Mouse (Mus musculus) liver, embryonic 12.5 days (tissue): ENCODE measurements around the gene Pxdc1. TPM values are rescaled to one million over a fixed set of nuclear protein-coding genes. Genes with fewer than 3 reads are reported as not detected.
A peak's percentile ranks its signal among the peaks of the same experiment; 100 is the strongest.

Experiments
- ATAC-seq: fragments of 200-750 bp; cut with Nextera tagmentation; 2 replicates; pipeline ENCODE4 v1.8.0; 2017; ENCODE audit warnings: moderate number of reproducible peaks, mild to moderate bottlenecking, moderate library complexity
- H3K27ac ChIP-seq: fragments of 300-500 bp; sonication (generic); 2 replicates; pipeline ENCODE4 v1.5.1; 2016; ENCODE audit warnings: mild to moderate bottlenecking
- H3K27me3 ChIP-seq: fragments of 300-500 bp; sonication (generic); replicated peaks from 2 replicates; pipeline ENCODE4 v1.6.1; 2016; ENCODE audit warnings: mild to moderate bottlenecking, moderate library complexity
- H3K36me3 ChIP-seq: fragments of 300-500 bp; sonication (generic); 2 replicates; pipeline ENCODE4 v1.6.1; 2016; ENCODE audit warnings: mild to moderate bottlenecking, moderate library complexity
- H3K4me1 ChIP-seq: fragments of 300-500 bp; sonication (generic); 2 replicates; pipeline ENCODE4 v1.6.1; 2016
- H3K4me2 ChIP-seq: fragments of 300-500 bp; sonication (generic); 2 replicates; pipeline ENCODE4 v1.6.1; 2016; ENCODE audit warnings: mild to moderate bottlenecking, moderate library complexity
- H3K4me3 ChIP-seq: fragments of 300-500 bp; sonication (generic); 2 replicates; pipeline ENCODE4 v1.5.1; 2016; ENCODE audit warnings: mild to moderate bottlenecking, moderate library complexity
- H3K9ac ChIP-seq: fragments of 300-500 bp; sonication (generic); 2 replicates; pipeline ENCODE4 v1.6.1; 2016; ENCODE audit warnings: mild to moderate bottlenecking, moderate library complexity
- H3K9me3 ChIP-seq: fragments of 300-500 bp; sonication (generic); replicated peaks from 2 replicates; pipeline ENCODE4 v1.6.1; 2016; ENCODE audit warnings: mild to moderate bottlenecking, moderate library complexity
- WGBS: fragments of 180-500 bp; shearing (Covaris S2); methylation state at CpG from one replicate; pipeline ENCODE4 v1.1.7; 2016; ENCODE audit not compliant: insufficient replicate concordance; 5-methylcytosine and 5-hydroxymethylcytosine counted together
- polyA plus RNA-seq: library from polyadenylated mRNA; unstranded; fragments of >200 nt; fragmentation: Nextera tagmentation; extraction: Ambion mirVana; gene quantifications from 2 replicates; pipeline ENCODE4 v1.2.1, GENCODE M21; 2016

Gene Pxdc1
- polyA plus RNA-seq, 1 experiment from 2014 or later = 10.6 TPM

DNA sequence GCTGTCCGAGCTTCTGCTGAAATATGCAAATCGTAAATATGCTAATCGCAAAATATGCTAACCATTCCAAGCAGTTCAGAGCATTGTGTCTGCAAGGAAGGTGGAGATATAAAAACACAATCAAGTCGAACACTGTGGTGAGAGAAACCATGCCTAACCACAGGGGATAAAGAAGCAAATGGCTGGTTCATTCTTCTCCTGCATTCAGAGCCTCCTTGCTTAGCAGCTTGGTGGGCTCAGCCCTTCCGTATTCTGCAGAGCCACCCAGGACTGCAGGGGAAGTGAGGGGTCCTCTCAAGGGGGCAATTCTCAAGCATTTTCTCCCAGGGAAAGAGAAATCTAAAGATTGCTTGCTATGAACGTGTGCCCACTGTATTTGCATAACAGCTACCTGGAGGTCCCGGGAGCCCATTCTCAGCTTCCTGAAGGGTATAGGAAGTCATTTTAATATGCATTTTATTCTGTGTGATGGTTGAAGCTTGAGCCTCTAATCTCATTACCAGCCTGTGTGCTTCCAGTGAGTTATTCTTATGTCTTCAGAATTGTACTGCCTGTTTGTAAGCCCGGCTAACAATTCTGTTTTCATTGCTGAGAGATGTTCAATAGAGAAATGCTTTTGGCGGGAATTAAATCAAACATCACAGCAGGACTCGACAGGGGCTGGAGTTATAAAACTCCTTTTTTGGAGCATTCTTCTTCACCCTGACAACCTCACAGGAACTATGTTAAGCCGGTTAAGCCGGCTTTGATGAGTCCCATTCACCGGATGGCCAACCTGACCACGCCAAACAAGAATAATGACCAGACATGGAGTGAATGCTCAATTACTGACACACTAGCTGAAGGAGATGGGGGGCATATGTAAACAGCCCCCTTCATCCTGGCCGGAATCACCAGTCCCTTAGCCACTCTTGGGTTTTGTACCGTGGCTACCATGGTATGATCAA, 16.9 kb upstream of the Pxdc1 start:
- Histone ChIP-seq H3K9me3 (no peaks in the 10 kb centered on the region), H3K36me3 (no peaks in the 10 kb centered on the region), H3K4me3 (no peak overlapping the region), H3K27me3 (no peaks in the 10 kb centered on the region), H3K9ac (no peak overlapping the region), H3K4me2 (no peak overlapping the region), H3K27ac (no peak overlapping the region), H3K4me1 (no peaks in the 10 kb centered on the region)
- WGBS = 59% methylated on average over 16 of the region's 16 CpGs
- no peak for ATAC-seq

DNA sequence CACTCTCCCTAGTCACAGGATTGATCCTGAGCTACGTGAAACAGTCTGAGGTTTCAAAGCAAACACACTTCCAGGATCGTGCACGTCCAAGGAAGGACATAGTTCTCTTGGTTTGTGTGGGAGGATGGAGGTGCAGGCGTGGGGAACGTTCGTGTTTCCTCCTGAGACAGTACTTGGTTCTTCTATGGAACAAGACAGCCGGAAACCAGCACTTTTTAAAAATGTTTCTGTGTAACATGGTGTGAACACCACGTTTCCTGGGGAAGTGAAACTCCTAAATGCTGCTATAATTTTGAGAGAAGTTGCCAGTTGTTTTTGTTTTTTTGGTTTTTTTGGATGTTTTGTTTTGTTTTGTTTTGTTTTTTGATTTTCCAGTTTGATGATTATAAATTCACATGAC, 13.9 kb upstream of the Pxdc1 start:
- H3K4me3 ChIP-seq = no peak overlapping the region
- H3K9me3 ChIP-seq = no peaks in the 10 kb centered on the region
- H3K27ac ChIP-seq = no peak overlapping the region
- no peak overlapping the region for H3K4me2 ChIP-seq
- H3K36me3 ChIP-seq = no peaks in the 10 kb centered on the region
- ATAC-seq = no peak
- 55% methylated on average over 8 of the region's 8 CpGs for WGBS
- H3K27me3 ChIP-seq = no peaks in the 10 kb centered on the region
- H3K4me1 ChIP-seq = no peaks in the 10 kb centered on the region
- no peak overlapping the region for H3K9ac ChIP-seq

DNA sequence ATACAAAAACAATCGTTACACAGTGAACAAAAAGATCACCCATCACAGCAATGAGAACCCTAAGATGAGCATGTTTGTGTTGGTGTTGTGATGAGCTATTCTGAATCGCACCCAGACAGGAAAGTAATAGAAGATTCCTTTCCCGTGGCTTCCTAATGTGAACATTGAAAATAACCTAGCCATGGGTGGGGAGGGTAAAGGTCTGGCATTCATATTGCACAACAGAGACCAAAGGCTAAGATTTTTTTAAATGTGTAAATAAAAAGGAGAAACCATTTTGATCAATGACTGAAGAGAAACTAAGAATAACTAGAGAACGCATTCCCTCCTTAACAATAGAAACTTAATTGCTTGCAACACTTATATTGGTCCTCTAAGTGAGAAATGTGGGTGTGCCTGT, 11.8 kb upstream of the Pxdc1 start:
- no peak overlapping the region for H3K4me2 ChIP-seq
- no peaks in the 10 kb centered on the region for H3K27me3 ChIP-seq
- WGBS = 60% methylated on average over 4 of the region's 4 CpGs
- H3K9me3 ChIP-seq = no peaks in the 10 kb centered on the region
- H3K27ac ChIP-seq = no peak overlapping the region
- no peaks in the 10 kb centered on the region for H3K4me1 ChIP-seq
- no peak for ATAC-seq
- H3K4me3 ChIP-seq = no peak overlapping the region
- no peak overlapping the region for H3K9ac ChIP-seq
- H3K36me3 ChIP-seq = no peaks in the 10 kb centered on the region

DNA sequence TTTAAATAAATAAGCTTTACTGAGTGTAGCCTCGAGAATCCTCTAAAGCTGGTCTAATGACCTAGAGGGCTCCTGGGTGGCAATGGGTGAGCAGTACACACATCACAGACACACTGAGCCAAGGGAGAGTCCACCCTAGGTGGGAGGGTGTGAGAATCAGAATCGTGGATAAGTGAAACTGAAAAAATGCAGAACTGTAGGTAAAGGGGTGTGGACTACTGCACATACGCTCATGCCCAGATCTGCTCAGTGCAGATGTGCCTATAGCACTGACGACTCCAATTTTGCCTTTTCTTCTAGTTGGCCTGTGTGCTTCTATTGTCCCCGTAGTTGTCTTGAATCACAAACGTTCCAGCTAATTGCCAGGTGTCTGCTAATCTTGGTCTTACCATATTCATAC, 10.5 kb upstream of the Pxdc1 start:
- no peak for ATAC-seq
- no peaks in the 10 kb centered on the region for H3K36me3 ChIP-seq
- H3K27me3 ChIP-seq = no peaks in the 10 kb centered on the region
- H3K4me2 ChIP-seq = no peak overlapping the region
- no peak overlapping the region for H3K27ac ChIP-seq
- H3K4me1 ChIP-seq = no peaks in the 10 kb centered on the region
- no peak overlapping the region for H3K4me3 ChIP-seq
- no peaks in the 10 kb centered on the region for H3K9me3 ChIP-seq
- H3K9ac ChIP-seq = no peak overlapping the region
- 64% methylated on average over 6 of the region's 6 CpGs for WGBS

DNA sequence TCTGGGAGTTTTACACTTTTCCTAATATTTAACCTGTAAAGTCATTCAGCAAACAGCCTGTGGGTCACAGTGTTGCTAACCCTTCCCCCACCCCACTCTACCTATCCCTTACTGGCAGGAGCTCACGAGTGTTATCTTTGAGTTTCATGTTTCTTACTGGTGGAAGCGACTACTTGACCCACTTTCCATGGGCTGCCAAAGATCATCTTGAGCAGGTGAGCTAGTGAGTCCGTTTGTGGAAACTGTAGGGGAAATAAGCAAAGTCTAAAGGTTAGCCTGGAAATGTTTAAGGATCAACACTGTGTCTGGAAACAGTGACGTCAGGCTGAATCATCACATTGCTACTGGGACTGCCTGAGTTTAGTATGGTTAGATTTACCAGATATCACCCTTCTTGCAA, 6.2 kb upstream of the Pxdc1 start:
- Histone ChIP-seq H3K36me3 (no peaks in the 10 kb centered on the region), H3K27me3 (peaks cover 17% of the 10 kb centered on the region), H3K4me3 (no peak overlapping the region), H3K9ac (no peak overlapping the region), H3K4me1 (no peaks in the 10 kb centered on the region), H3K4me2 (no peak overlapping the region), H3K9me3 (no peaks in the 10 kb centered on the region), H3K27ac (0 out of 2 replicates have a peak overlapping the region, but pooled peaks have one; percentile 25)
- WGBS = 29% methylated on average over 4 of the region's 4 CpGs
- ATAC-seq = no peak

DNA sequence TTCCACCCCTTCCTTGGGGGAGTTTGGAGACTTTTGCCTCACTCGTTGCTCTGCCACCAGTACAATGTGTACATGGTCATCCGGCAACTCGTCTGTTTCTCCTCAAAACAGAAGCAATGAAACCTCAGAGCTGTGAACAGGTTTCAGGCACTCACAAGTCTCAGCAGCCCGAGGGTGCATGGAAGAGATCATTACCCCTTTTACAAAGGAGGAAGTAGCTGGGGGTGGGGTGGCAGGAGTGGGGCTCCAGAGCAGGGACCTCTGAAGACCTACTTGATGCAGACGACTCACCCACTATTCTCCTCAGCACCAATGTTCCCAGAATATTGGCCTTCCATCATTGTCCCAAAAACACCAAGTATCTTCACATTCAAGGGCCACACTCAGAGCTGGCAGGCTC, 3.1 kb upstream of the Pxdc1 start:
- Histone ChIP-seq H3K9me3 (no peaks in the 10 kb centered on the region), H3K4me1 (peaks cover 7% of the 10 kb centered on the region; the same call in 1 of the 2 replicates), H3K4me2 (no peak overlapping the region), H3K9ac (no peak overlapping the region), H3K27me3 (peaks cover 48% of the 10 kb centered on the region), H3K36me3 (no peaks in the 10 kb centered on the region), H3K27ac (no peak overlapping the region), H3K4me3 (no peak overlapping the region)
- no peak for ATAC-seq
- WGBS = 52% methylated on average over 5 of the region's 5 CpGs

DNA sequence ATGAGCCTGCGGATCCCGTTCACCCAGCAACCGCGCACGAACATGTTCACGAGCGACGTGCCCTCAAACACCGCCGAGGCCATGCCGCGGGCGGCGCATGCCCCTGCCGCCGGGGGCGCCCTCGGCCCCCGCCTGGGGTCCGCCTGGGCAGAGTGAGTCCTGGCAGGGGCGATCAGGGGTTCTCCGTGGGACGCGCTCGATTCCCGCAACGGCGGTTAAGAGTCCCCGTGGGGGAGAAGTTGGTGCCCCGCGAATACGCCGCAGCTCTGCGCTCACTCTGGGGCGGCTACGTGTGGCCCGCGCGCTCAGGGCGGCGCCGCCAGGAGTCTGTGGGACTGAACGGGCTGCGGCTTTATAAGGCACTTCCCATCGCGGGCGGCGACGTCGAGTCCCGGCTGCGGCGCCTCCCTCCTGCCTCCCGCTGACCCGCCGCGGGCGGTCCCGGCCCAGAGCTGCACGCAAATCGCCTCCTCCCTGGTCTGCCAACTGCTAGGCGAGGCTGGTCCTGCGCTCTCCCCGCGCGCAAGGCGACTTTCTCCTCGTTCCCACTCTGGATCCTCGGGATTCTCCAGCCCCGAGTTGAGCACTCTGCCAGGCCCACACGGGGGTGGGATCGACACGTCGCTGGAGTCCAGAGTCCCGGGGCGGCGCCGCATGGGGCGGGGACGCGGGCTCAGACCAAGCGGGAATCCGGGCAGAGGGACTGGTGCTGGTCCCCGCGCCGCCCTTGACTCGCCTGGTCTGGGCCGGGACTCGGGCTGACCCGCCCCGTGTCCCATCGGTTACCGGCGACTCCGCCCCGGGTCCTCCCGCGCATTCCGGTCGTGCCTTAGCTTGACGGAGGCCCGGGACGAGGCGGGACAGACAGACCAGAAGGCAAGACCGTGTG, 689 bp downstream of the Pxdc1 start:
- Histone ChIP-seq H3K27me3 (peaks cover 82% of the 10 kb centered on the region), H3K36me3 (no peaks in the 10 kb centered on the region)

DNA sequence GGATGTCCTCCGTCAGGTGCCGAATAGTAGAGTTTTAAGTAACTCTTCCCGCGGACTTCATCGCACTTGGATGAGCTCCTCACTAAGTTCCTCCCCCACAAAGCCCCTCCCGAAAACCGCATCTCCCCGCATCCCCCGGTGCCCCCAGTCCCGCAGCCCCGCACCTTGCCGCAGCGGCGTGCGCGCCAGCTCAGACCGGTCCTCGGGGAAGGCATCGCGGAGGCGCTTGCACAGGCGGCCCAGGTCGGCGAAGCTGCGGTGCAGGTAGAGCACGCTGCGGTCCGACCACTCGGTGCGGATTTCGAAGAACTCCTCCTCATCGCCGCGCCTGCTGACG, 1.3 kb downstream of the Pxdc1 start:
- peaks cover 82% of the 10 kb centered on the region for H3K27me3 ChIP-seq
- H3K27ac ChIP-seq = peak overlapping the region; percentile 81; the same call in 1 of the 2 replicates
- 0 out of 2 replicates have a peak, but pooled peaks have one; percentile 10 for ATAC-seq
- peak overlapping the region; percentile 60 for H3K9ac ChIP-seq
- peaks cover 18% of the 10 kb centered on the region for H3K4me1 ChIP-seq
- H3K36me3 ChIP-seq = no peaks in the 10 kb centered on the region
- H3K9me3 ChIP-seq = no peaks in the 10 kb centered on the region
- peak overlapping the region; percentile 59 for H3K4me3 ChIP-seq
- WGBS = 2% methylated on average over 35 of the region's 35 CpGs
- H3K4me2 ChIP-seq = peak overlapping the region; percentile 66

More for the DNA sequence above, 689 bp downstream of the Pxdc1 start:
- Histone ChIP-seq H3K9me3 (no peaks in the 10 kb centered on the region), H3K4me3 (peak overlapping the region; percentile 59), H3K4me1 (peaks cover 16% of the 10 kb centered on the region; the same call in 1 of the 2 replicates), H3K9ac (peak overlapping the region; percentile 60), H3K27ac (peak overlapping the region; percentile 81), H3K4me2 (peak overlapping the region; percentile 66)
- WGBS = under 1% methylated on average over 105 of the region's 105 CpGs
- peak; percentile 75 for ATAC-seq

DNA sequence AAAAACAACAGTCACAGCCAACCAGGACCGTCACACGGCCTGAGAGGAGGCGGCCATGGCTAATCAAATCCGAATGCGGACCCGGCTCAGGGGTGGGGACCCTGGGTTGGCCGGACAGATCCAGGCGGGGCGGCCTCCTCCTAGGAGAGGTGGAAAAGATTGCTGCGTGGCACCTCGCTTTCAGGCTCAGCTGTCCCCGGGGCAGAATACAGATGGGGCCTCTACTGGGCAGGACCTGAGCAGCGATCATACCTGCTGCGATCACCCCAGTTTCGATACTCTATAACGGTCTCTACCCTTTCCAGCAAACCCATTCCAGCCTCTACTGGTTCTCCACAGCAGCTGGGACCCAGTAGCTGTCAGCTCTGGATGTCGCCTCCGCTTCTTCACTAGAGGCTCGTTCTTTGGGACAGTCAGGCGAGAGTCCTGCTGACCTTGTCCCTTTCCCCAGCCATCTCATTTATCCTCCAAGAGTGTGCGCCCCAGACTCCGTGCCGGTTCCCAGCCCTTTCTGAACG, 1.8 kb downstream of the Pxdc1 start:
- H3K27ac ChIP-seq = no peak overlapping the region

DNA sequence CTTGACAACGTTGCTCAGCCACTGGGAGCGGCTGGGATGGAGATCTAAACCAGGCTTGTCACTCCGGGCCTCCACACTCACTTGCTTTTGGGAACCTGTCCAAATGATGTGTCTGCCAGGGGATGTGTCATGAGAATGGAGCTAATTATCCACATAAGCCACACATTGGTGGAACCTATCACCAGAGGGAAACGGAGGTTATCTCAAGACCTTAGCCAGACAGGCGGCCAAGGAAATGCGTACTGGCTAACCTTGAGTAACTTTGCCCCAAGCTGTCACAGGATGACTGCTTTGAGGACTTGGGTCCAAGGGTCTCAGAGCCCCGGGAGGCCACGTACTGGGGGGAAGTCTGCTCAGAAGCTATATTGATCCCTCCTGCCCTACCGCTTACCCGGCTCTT, 2.3 kb downstream of the Pxdc1 start:
- Histone ChIP-seq H3K9ac (peak overlapping the region; percentile 60; the same call in 1 of the 2 replicates), H3K4me2 (peak overlapping the region; percentile 66), H3K9me3 (no peaks in the 10 kb centered on the region), H3K4me1 (peaks cover 18% of the 10 kb centered on the region), H3K27me3 (peaks cover 76% of the 10 kb centered on the region), H3K4me3 (peak overlapping the region; percentile 59), H3K36me3 (no peaks in the 10 kb centered on the region), H3K27ac (no peak overlapping the region)
- 28% methylated on average over 10 of the region's 10 CpGs for WGBS
- no peak for ATAC-seq

More for the DNA sequence above, 1.8 kb downstream of the Pxdc1 start:
- H3K4me2 ChIP-seq = peak overlapping the region; percentile 66
- peak overlapping the region; percentile 60 for H3K9ac ChIP-seq
- peaks cover 79% of the 10 kb centered on the region for H3K27me3 ChIP-seq
- peaks cover 18% of the 10 kb centered on the region for H3K4me1 ChIP-seq
- H3K4me3 ChIP-seq = peak overlapping the region; percentile 59
- no peaks in the 10 kb centered on the region for H3K9me3 ChIP-seq
- H3K36me3 ChIP-seq = no peaks in the 10 kb centered on the region
- WGBS = 6% methylated on average over 24 of the region's 24 CpGs
- ATAC-seq = 0 out of 2 replicates have a peak, but pooled peaks have one; percentile 22

DNA sequence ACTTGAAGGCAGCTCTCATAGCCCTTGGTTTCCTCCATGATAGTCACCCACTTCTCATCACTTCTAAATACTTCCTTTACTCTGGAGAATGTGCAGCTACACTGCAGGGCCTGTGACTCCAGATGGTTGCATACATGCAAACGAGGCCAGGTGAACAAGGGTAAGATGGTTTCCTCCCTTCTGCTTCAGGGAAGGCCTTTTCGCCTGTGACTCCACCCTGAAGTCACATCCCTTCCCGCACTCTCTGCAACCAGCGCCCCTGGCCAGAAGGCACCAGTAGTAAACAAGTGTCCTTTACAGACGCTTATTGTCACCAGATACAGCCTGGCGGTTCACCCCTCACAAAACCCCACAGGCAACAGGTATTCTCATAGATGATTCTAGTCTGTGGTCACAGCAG, 2.9 kb downstream of the Pxdc1 start:
- Histone ChIP-seq H3K27ac (no peak overlapping the region), H3K4me2 (peak overlapping the region; percentile 66), H3K36me3 (no peaks in the 10 kb centered on the region), H3K4me3 (peak overlapping the region; percentile 59), H3K9me3 (no peaks in the 10 kb centered on the region), H3K4me1 (peaks cover 18% of the 10 kb centered on the region), H3K9ac (no peak overlapping the region), H3K27me3 (peaks cover 71% of the 10 kb centered on the region)
- ATAC-seq = no peak
- 48% methylated on average over 6 of the region's 6 CpGs for whole genome bisulfite sequencing
